In the genomic region with DNA sequence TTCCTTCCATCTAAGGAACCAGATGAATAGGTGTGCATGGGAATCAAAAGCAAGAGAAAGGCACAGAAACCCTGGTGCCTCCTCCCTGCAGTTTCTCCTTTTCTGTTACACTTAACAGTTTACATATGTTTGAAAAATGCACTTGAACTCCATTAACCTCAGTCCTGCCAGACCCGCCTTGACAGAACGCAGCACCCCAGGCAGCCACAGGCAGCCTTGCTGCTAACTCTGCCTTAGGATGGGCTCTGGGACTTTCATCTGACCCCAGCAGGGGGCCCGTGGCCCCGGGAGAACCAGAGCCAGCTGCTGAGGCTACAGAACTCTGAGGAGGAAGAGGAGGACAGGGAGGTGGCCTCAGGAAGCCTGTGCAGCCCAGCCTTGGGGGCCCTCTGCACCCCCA, we compare ENCODE assay signal across 8 mouse cellular contexts. TPM values are rescaled to one million over a fixed set of nuclear protein-coding genes. Genes with fewer than 3 reads are reported as not detected.
DNase-seq lines count a peak whose midpoint lies in the region; ATAC-seq and TF ChIP-seq lines count a peak whose summit lies in the region.
"Had no signal": no experiment of that assay in that cellular context is flagged by ENCODE, and none has a peak within 500 bp of the region (broad histone marks: within the 10 kb centered on the region; RNA-seq: fewer than 3 reads in every experiment).

No protein-coding gene starts in this region.

- no peak overlapping the region for H3K9ac ChIP-seq in embryonic facial prominence, embryonic 12.5 days

- DNase-seq in left cerebral cortex, adult 2 months (ENCODE audit: extremely low spot score in 1 of 2, low spot score in 2 of 2), result no peak
- no peak for DNase-seq in left cerebral cortex, adult 9 months (ENCODE audit: low spot score in 2 of 2)
- peak; percentile 68 for DNase-seq in R1 (ENCODE audit: low read depth, low spot score)
- peak; percentile 20 for DNase-seq in lung, postnatal 36 days
- DNase-seq in right cerebral cortex, adult 18-20 months, result no peak
- DNase-seq in adipocyte (ENCODE audit: low spot score), result no peak
- DNase-seq: adrenal gland, postnatal 14 days had no signal

- peaks cover 94% of the 10 kb centered on the region for H3K4me1 ChIP-seq in embryonic facial prominence, embryonic 12.5 days

- H3K9me3 ChIP-seq in embryonic facial prominence, embryonic 12.5 days, result no peaks in the 10 kb centered on the region

- TF ChIP-seq CTCF in left cerebral cortex, adult 2 months (IDR thresholded peaks at IDR 0.05), result no peak; the same call in 1 of the 2 replicates

- H3K4me2 ChIP-seq in embryonic facial prominence, embryonic 12.5 days (replicated peaks), result peak overlapping the region; percentile 29

- peaks cover 15% of the 10 kb centered on the region for H3K36me3 ChIP-seq in embryonic facial prominence, embryonic 12.5 days

- intact Hi-C loops in left cerebral cortex, adult 2 months (cut with DNase I), result no loop called here

- 10% methylated on average over 4 of the region's 4 CpGs for WGBS in embryonic facial prominence, embryonic 12.5 days

- peak overlapping the region; percentile 47; the same call in 1 of the 2 replicates for H3K27ac ChIP-seq in left cerebral cortex, adult 2 months
- H3K27ac ChIP-seq in embryonic facial prominence, embryonic 12.5 days, result peak overlapping the region; percentile 86

- no peak; the same call in 1 of the 2 replicates for ATAC-seq in embryonic facial prominence, embryonic 12.5 days (ENCODE audit: insufficient number of reproducible peaks, insufficient read depth, low FRiP score, low TSS enrichment)

- H3K4me3 ChIP-seq in left cerebral cortex, adult 2 months, result no peak overlapping the region
- H3K4me3 ChIP-seq in embryonic facial prominence, embryonic 12.5 days, result no peak overlapping the region

- no peaks in the 10 kb centered on the region for H3K27me3 ChIP-seq in embryonic facial prominence, embryonic 12.5 days

RNA-seq across cellular contexts. Expression of gene H2afy, which starts 23.7 kb away (rescaled TPM):
- total RNA-seq in left cerebral cortex, adult 2 months (2021), result 100 to 1,000 TPM; 107 to 111 TPM
- 537 and 538 TPM in 2 replicates for polyA plus RNA-seq in embryonic facial prominence, embryonic 12.5 days (2016; fragmentation: Nextera tagmentation; extraction: Ambion mirVana)

Comparison
In these comparisons a context has a peak if more than half of its experiments do, and no peak if none do; other contexts are left out.
1. DNase-seq: peak in R1 (single experiment) and lung, postnatal 36 days (single experiment); none in left cerebral cortex, adult 2 months (0 of 2), left cerebral cortex, adult 9 months (0 of 2), right cerebral cortex, adult 18-20 months (single experiment) and adipocyte (single experiment).